ENCODE assay signal across 10 mouse cellular contexts in the genomic region with DNA sequence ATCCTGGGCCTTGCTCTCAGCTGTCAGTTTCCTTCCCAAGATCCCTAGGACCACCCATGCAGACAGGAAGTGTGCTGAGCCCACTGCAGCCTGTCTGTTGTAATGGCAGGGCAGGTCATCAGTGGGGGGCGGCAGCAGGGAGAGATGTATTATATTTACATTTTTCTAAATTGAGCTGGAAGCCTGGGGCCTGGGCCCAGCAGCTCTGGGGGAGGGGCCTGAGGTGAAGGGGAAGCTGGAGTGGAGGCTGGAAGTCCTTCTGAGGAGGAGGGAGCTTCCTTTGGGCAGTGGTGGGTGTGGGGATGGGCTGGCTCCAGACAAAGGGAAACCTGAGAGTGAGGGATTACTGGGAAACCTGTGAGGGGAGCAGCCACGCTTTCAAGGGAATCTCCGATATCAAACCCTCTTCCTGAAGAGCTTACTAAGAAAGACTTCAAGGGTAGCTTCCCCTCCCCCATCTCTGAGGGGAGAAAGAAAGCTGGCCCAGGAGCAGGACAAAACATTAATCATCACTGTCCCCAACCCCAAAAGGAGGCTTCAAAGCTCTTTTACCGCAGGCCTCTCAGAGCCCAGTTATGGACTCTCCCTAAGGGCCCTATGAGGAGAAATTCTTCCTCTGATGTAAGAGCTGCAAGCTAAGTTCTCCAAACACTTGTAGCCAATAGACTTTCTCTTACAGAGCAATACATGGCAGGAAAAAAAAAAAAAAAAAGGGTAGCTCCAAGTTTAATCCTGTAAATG.
DNase-seq lines count a peak whose midpoint lies in the region; ATAC-seq and TF ChIP-seq lines count a peak whose summit lies in the region.
"Had no signal": no experiment of that assay in that cellular context is flagged by ENCODE, and none has a peak within 500 bp of the region (broad histone marks: within the 10 kb centered on the region; RNA-seq: fewer than 3 reads in every experiment).

No protein-coding gene starts in this region.

- no peaks in the 10 kb centered on the region for H3K36me3 ChIP-seq in heart, embryonic 13.5 days
- H3K36me3 ChIP-seq in heart, embryonic 12.5 days: no peaks in the 10 kb centered on the region
- no peaks in the 10 kb centered on the region for H3K36me3 ChIP-seq in ES-Bruce4 (ENCODE audit: control insufficient read depth, insufficient read depth, low read length, poor library complexity, severe bottlenecking)
- H3K36me3 ChIP-seq in limb, embryonic 10.5 days: no peaks in the 10 kb centered on the region
- H3K36me3 ChIP-seq: neural tube, embryonic 12.5 days had no signal

- no peak overlapping the region for H3K9ac ChIP-seq in heart, embryonic 13.5 days
- H3K9ac ChIP-seq in heart, embryonic 12.5 days: no peak overlapping the region
- no peak overlapping the region for H3K9ac ChIP-seq in ES-Bruce4 (ENCODE audit: low read depth, poor library complexity, severe bottlenecking)
- H3K9ac ChIP-seq: neural tube, embryonic 12.5 days had no signal

- TF ChIP-seq CTCF in ES-Bruce4 (IDR thresholded peaks at IDR 0.05; ENCODE audit: low read depth, low read length): no peak

- H3K4me3 ChIP-seq in heart, embryonic 13.5 days: no peak overlapping the region
- H3K4me3 ChIP-seq in heart, embryonic 12.5 days: no peak overlapping the region
- H3K4me3 ChIP-seq in ES-Bruce4 (ENCODE audit: low read depth, low read length): no peak overlapping the region
- H3K4me3 ChIP-seq in limb, embryonic 10.5 days: peak overlapping the region; percentile 2
- H3K4me3 ChIP-seq: neural tube, embryonic 12.5 days had no signal

- TF ChIP-seq EP300 in ES-Bruce4 (IDR thresholded peaks at IDR 0.05; ENCODE audit: insufficient read depth, low read depth, low read length): no peak

- TF ChIP-seq POLR2A in ES-Bruce4 (IDR thresholded peaks at IDR 0.05; ENCODE audit: insufficient read depth, low read length): no peak

- no peaks in the 10 kb centered on the region for H3K9me3 ChIP-seq in heart, embryonic 13.5 days
- H3K9me3 ChIP-seq in heart, embryonic 12.5 days (replicated peaks): no peaks in the 10 kb centered on the region
- H3K9me3 ChIP-seq in ES-Bruce4 (replicated peaks; ENCODE audit: control insufficient read depth, insufficient read depth, low read length, poor library complexity, severe bottlenecking): no peaks in the 10 kb centered on the region
- no peaks in the 10 kb centered on the region for H3K9me3 ChIP-seq in limb, embryonic 10.5 days (replicated peaks)
- H3K9me3 ChIP-seq: neural tube, embryonic 12.5 days had no signal

- no peak overlapping the region for H3K4me2 ChIP-seq in heart, embryonic 13.5 days
- no peak overlapping the region for H3K4me2 ChIP-seq in heart, embryonic 12.5 days
- H3K4me2 ChIP-seq: neural tube, embryonic 12.5 days had no signal

- peak; percentile 80 for DNase-seq in embryo, embryonic 9.5 days (ENCODE audit: extremely low spot score)
- DNase-seq in limb, embryonic 10.5 days (ENCODE audit: low spot score): peak; percentile 79
- no peak for DNase-seq in spleen, postnatal 4 days (ENCODE audit: low spot score in 2 of 2)
- no peak for DNase-seq in left cerebral cortex, postnatal 4 days
- DNase-seq: thymus, adult 2 months had no signal

- 0 out of 2 replicates have a peak overlapping the region, but pooled peaks have one; percentile 13 for H3K27ac ChIP-seq in heart, embryonic 13.5 days (replicated peaks)
- no peak overlapping the region; the same call in 1 of the 2 replicates for H3K27ac ChIP-seq in heart, embryonic 12.5 days (ENCODE audit: poor library complexity, severe bottlenecking)
- H3K27ac ChIP-seq in ES-Bruce4 (ENCODE audit: insufficient read depth, low read length): peak overlapping the region; percentile 55; the same call in 1 of the 2 replicates
- H3K27ac ChIP-seq in limb, embryonic 10.5 days: peak overlapping the region; percentile 90
- H3K27ac ChIP-seq: neural tube, embryonic 12.5 days had no signal

- H3K27me3 ChIP-seq in heart, embryonic 13.5 days (replicated peaks): no peaks in the 10 kb centered on the region
- H3K27me3 ChIP-seq in heart, embryonic 12.5 days (replicated peaks): 0 out of 2 replicates have a peak, but pooled peaks cover under 1% of the 10 kb centered on the region
- H3K27me3 ChIP-seq in ES-Bruce4 (ENCODE audit: control insufficient read depth, insufficient read depth, low read length, poor library complexity, severe bottlenecking): no peaks in the 10 kb centered on the region
- no peaks in the 10 kb centered on the region for H3K27me3 ChIP-seq in limb, embryonic 10.5 days (ENCODE audit: low read depth, poor library complexity, severe bottlenecking)
- H3K27me3 ChIP-seq: neural tube, embryonic 12.5 days had no signal

- H3K4me1 ChIP-seq in heart, embryonic 13.5 days: peaks cover 36% of the 10 kb centered on the region
- H3K4me1 ChIP-seq in heart, embryonic 12.5 days (replicated peaks): peaks cover 42% of the 10 kb centered on the region
- peaks cover 1% of the 10 kb centered on the region for H3K4me1 ChIP-seq in ES-Bruce4 (ENCODE audit: control insufficient read depth, insufficient read depth, low read length)
- peaks cover 41% of the 10 kb centered on the region for H3K4me1 ChIP-seq in limb, embryonic 10.5 days
- H3K4me1 ChIP-seq: neural tube, embryonic 12.5 days had no signal

- intact Hi-C loops in left cerebral cortex, postnatal 4 days (cut with DNase I): no loop called here

- ATAC-seq in heart, embryonic 13.5 days (ENCODE audit: extremely low read depth, insufficient number of reproducible peaks, low FRiP score, low TSS enrichment): no peak
- no peak for ATAC-seq in heart, embryonic 12.5 days (ENCODE audit: insufficient number of reproducible peaks, low FRiP score)
- no peak for ATAC-seq in CD4-positive, CD25-positive, alpha-beta regulatory T cell, adult 4 months

- WGBS in heart, embryonic 13.5 days: 32% methylated on average over 4 of the region's 4 CpGs
- WGBS in heart, embryonic 12.5 days: 33% methylated on average over 4 of the region's 4 CpGs
- 7% methylated on average over 4 of the region's 4 CpGs for WGBS in limb, embryonic 10.5 days

Comparison
In these comparisons a context has a peak if more than half of its experiments do, and no peak if none do; other contexts are left out.
1. DNase-seq: peak in embryo, embryonic 9.5 days (single experiment) and limb, embryonic 10.5 days (single experiment); none in spleen, postnatal 4 days (0 of 2) and left cerebral cortex, postnatal 4 days (single experiment).